Mouse (Mus musculus) adrenal gland, adult (tissue): ENCODE results near the gene Dnajc19.

Experiments
- DNase-seq, 2 experiments: peaks; one replicate each; pipeline ENCODE4 v3.0.0; 2022 to 2023; ENCODE audit warnings: low spot score in 1 of 2; ENCODE audit not compliant: inconsistent age in 2 of 2

Gene Dnajc19

DNA sequence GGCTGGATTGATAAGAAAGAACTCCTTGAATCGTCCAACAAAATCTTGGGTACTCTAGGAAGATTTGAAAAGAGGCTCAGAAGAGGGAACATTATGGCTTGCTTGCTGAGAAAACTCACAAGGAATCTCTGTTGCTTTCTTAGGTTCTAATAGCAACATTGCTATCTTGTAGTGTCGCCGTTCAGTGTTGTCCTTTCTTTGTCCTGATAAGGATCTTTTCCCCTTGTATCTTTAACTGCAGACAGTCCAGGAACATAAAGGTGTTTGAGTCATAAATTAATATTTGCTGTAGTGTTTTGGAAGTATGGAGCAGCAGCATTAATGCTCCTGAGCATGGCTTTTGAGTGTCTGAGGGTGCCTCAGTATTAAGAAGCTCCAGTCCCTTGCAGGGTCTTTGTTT is 50.5 kb downstream of the Dnajc19 start:
- DNase-seq = no peak

DNA sequence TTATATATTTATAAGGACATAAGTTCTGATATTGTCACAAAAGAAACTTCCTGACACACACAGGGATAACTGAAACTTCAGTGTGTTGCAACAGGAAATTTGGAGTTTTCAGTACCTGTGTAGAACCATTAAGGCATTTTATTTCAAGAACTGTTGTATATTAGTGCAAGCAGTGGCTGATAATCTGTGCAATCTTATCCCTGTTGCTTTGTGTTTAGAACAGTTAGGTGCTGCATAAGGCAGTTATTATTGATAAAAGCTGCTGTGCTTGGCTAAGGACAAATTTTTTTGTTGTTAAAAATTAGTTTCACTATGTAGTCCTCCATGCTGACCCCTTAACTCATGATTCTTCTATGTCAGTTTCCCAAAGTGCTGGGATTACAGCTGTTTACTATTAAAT is 52.2 kb downstream of the Dnajc19 start:
- DNase-seq = no peak

DNA sequence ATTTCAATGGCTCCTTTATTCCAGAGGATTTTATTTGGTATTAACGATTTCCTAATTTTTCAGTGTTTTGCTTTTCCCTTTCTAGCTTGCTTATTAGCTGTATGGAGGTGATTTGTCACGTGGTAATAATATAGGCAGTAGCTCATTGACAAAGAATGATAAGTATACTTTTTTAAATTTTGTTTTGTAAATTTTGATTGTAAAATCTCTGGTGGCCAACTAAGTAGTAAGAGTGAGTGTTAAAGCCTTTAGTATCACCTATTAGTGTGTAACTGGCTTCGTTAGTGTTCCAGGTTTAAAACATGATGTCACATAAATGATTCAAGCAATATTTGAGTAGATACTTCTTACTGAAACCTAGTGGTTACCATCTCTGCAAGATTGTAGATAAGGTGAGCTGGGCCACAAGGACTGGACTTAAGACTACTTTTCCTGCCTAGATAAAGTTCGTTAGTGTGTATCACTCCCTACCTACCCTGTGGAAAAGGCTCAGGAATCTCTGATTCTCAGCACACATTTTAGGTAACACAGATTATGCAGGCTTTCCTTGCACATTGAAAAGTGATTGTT is 59.8 kb downstream of the Dnajc19 start:
- DNase-seq = no peak

DNA sequence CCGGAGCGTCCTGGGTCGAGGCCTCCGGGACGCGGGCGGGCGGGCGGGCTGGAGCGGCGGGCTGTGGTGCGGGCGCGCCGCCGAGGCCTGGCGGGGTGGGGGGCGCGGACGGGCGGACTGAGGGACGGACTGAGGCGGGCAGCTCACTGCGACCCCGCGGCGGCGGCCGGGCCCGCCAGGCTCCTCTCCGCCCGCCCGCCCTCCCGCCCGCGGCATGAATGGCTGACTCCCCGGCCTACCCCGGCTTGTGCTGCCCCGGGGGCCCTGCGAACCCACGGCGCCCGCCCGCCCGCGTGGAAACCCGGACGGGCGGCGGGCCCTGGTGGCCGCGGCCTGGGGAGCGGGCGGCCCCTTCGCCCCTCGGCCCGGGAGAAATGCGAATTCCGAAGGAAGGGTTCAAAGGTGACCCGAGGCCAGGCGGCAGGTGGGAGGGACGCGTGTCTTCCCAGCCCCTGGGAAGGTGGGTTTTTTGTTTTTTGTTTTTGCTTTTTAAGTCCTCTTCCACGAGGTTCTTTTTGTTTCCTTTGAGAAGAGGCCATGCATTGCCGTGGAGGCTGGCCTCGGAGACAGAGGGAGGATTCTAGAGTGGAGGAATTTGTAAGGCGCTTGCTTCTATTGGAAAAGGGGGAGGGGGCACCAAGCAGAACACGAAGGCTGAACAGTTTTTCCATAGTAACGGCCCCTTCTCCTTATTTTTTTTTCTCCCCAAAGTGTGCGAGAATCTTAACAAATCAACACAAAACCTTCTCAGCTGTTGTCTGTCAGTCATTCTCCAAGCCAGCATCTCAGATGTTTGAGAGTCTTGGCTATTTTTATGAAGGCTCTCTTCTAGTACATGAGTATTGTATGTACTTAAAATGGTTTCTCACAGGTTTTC is 60.5 kb downstream of the Dnajc19 start:
- DNase-seq = peak; percentile 24 to 73

DNA sequence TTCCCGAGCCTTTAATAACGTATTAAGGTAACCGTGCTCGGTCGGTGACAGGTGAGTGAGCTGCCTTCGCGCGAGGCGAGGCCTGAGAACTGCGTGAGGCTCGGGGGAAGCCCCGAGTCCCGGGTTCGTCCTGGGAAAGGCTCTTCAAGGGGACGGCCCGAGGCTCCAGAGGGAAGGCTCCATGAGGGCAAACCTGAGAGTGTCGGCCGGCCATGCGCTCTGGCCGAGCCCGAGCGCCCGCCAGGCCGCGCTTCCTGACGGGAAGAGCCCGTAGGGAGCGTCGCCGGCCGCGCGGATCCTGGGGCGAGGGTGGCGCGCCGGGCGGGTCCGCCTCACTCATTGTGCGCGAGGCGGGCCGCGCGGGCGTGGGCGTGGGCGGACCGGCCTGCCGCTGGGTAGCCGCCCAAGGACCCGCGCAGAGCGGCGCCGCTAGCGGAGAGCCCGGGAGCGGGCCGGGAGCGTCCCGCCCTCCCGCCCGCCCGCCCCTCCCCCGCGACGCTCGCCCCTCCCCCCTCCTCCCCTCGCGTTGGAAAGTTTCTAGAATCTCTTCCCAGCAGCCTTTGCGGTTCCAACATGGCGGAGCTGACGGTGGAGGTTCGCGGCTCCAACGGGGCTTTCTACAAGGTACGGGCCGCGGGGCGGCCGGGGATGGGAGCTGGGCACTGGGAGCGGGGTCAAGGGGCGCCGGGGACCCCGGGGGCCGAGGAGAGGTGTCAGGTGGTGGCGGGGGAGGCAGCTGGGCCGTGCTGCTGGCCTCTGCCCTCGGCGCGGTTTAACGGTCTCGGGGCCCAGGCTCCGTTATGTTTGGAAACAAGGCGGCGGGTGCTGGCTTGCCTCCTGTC is 61.4 kb downstream of the Dnajc19 start, which contains the start of gene Fxr1:
Gene Fxr1 (plus strand): TSS at position 404 of the 842 bp plus-strand sequence.
- DNase-seq = peak; percentile 93 to 96

DNA sequence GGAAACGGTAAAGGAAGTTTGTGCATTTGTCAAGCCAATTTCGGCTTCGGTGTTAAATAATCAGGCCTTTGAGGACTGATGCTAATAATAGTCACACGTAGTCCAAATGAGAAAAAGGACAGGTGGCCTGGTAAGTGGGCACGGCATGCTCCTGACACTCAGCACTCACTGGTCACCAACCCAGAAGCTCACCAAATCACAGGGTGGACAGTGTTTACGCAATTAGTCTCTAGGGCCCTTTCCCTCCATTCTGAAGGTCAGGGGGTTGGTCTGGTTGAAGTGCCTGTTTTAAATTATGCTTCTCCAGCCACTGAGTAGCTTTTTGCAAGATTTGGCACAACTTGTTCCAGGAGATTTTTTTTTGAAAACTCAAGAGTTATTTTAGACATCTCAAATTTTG is 72.9 kb downstream of the Dnajc19 start:
- DNase-seq = peak; percentile 67 to 84

DNA sequence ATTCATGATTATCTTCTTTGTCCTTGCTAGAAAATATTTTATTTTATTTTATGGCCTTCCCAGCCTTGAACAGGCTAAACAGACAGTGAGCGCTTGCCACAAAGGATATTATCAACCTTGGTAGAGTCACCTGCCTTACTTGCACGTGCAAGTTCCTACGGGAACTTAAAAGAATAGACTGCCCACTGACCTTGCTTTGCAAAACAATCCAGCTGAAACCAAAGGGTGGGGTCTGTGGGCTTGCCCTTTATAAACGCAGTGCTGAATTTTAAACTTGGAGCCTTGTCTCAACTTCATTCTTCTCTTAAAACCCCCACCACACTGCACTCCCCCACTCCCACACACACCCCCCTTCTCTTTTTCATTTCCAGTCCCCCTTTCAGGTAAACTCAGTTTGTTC is 73.5 kb downstream of the Dnajc19 start:
- peak in 1 of 2 experiments; percentile 42 for DNase-seq

DNA sequence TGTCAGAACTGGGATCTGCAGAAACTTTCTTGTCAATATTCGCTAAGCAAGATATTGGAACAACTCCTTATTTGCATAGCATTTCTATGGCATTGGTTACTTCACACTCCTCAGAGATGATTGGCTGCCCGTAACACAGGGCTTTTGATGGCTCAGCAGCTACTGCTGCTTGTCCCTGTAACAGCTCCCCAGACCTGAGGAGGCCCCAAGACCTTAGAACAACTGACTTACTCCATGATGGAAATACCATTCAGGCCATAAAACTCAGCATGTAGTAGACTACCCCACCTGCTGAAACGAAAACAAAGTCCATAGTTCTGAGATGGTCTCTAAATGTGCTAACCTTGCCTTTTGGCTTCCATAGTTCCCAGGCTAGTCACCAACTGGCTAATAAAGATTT is 74.3 kb downstream of the Dnajc19 start:
- no peak for DNase-seq

DNA sequence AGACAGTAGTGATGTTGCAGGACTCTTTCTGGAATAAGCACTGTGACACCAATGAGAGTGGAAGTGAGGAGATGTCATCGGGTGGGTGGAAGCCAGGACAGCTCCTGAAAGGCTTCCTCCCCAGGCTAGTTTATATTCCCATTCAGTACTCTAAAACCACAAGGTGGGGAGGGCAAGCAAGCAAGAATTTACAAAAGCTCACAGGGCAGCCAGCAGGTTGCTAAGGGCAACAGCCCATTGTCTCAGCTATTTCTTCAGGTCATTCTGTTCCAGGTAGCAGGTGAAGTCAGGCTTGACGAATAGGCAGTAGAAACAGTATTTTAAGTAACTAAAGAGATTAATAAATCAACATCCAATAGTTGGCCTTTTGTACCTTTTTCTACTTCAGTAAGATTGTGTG is 74.8 kb downstream of the Dnajc19 start:
- no peak for DNase-seq
